Mouse (Mus musculus) small intestine, adult 2 months (tissue): ENCODE measurements around the gene Prlh.

Source experiments
- CTCF ChIP-seq: fragments of 200-500 bp; IDR thresholded peaks from 2 replicates; pipeline ENCODE4 v1.5.1; 2012; ENCODE audit warnings: low read depth, mild to moderate bottlenecking, control low read depth, inconsistent platforms, low read length, moderate library complexity, mixed read lengths; ENCODE audit not compliant: insufficient replicate concordance, insufficient read length; ENCODE audit errors: extremely low read depth
- POLR2A ChIP-seq: fragments of 200-500 bp; IDR thresholded peaks from 2 replicates; pipeline ENCODE4 v1.6.1; 2012; ENCODE audit warnings: low read depth, mild to moderate bottlenecking, control low read depth, inconsistent platforms, low read length, moderate library complexity

- no peak for TF ChIP-seq CTCF
- TF ChIP-seq POLR2A = no peak
These were observed 48.0 kb upstream of the Prlh start for GRCm38 (mm10) chr1:90904729-90905404.
